Mouse (Mus musculus): ENCODE results near the gene Olfr1325.
A peak's percentile ranks its signal among the peaks of the same experiment; 100 is the strongest.
"Not testable (repeated sequence)": the region's sequence is repeated elsewhere in the genome, so short reads cannot be mapped to it uniquely, and the experiment has no call there.

The Olfr1325 gene

DNA sequence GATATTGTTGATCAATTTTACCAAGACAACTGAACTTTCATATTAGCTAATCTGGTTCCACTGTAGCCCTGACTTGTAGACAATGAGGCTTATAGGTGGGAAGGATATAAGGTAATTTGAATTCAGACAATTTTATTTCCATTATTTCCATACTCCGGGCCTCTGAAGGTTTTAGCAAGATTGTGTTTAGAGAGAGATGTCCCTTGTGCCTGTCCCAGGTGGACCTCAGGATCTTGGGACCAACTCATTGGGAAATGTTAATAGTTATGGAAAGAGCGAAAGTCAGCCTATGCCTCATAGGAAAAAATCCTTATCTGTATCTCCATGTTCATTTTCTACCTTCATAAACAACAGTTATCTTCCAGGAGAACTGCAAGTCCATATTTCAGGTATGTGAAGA lies at the start of gene Olfr1325:
Gene Olfr1325 (plus strand): TSS at position 301 of the 400 bp plus-strand sequence.
- no peak for DNase-seq (ENCODE audit: low spot score in 2 of 2)

DNA sequence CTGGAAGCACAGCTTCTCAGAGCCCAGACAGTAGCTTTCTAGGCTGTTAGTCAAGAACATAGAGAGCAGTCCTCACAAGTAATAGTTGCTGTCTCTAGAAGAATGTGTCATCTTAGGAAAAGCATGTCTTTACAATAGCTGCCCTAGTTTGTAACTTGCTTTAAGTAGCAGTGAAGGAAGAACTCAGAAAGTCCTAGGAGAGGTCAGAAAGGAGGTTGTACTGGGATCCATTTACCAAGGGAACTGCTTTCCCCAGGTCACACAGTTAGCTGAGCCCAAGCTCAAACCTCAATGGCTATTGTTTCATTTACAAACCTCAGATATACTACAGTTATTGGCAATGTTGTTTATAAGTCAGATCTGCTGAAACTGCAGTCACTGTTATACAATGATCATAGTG lies 17.7 kb upstream of the Olfr1325 start, which contains the start of gene Olfr1326-ps1:
Gene Olfr1326-ps1 (minus strand): TSS at position 101 of the 400 bp plus-strand sequence.
- DNase-seq (ENCODE audit: low spot score in 2 of 2) = no peak

DNA sequence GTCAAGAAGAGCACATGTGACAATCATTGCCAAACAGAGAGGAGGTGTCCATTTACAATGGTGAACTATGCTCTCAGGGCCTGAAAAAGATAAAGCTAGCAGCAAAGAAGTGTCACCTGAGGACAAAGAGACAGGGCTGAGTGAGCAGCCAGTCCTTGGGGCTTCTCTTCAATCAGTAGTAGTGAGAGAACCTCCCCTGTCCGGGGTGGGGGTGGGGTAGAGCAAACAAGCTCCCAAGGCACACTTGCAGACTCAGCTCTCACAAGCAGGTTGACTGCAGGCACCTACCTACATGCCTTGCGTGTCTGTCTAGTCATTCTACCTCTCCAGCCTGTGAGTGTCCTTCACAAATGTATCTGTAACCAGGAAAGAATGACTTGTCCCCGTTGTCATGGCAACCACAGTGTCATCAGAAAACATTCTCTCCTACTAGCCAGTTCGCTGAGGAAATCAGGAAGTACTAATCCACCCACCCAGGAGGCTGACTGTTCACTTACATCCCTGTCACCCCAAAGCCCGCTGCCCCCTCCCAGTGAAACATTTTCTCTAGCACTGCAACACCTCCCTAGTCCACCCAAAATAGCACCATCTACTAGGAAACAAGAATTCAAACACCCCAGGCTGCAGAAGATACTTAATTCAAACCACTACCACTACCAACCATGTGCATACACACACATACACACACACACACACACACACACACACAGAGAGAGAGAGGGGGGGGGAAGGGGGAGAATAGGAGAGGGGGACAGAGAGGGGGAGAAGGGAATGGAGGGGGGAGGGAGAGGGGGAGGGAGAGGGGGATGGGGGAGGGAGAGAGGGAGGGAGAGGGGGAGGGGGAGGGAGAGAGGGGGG lies 53.2 kb downstream of the Olfr1325 start, which contains the start of gene Gm5640:
Gene Gm5640 (minus strand): TSS at position 170 of the 858 bp plus-strand sequence.
- DNase-seq (ENCODE audit: low spot score in 2 of 2) = peak in 1 of 2 experiments; percentile 9

DNA sequence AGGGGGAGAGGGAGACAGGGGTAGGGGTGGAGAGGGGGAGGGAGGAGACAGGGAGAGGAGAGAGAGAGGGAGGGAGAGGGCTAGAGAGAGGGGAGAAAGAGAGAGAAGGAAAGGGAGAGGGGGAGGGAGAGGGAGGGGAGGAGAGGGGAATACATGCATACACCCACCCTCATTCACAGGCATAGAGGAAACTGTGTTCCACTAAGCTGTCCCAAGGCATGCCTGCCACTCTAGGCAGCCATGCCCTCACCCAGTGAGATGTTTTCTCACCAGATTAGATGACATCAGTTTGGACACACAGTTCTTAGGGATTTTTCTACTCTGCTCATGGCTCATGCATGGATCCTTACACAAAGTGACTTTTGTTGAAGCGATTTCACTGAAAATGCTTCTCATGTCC lies 53.9 kb downstream of the Olfr1325 start:
- DNase-seq (ENCODE audit: low spot score in 2 of 2) = not testable (repeated sequence)
